Mouse (Mus musculus) heart, embryonic 14.5 days (tissue): Measurements from ENCODE around the gene Pdcd4. TPM values are rescaled to one million over a fixed set of nuclear protein-coding genes. Genes with fewer than 3 reads are reported as not detected.
"Not testable (repeated sequence)": the region's sequence is repeated elsewhere in the genome, so short reads cannot be mapped to it uniquely, and the experiment has no call there.

ENCODE experiments used
- ATAC-seq: fragments of 200-750 bp; cut with Nextera tagmentation; 2 replicates; pipeline ENCODE4 v1.8.0; 2017; ENCODE audit warnings: low read depth, moderate TSS enrichment; ENCODE audit not compliant: insufficient number of reproducible peaks, insufficient read depth, low FRiP score
- H3K27ac ChIP-seq, 2 experiments: fragments of 200-500 bp in 1 of 2; fragments of 300-500 bp in 1 of 2; sonication (generic) in 1 of 2; replicated peaks in 1 of 2; 2 replicates each; pipeline ENCODE4 v1.5.1; 2012 to 2014; ENCODE audit warnings: low read depth in 2 of 2, low read length in 2 of 2, control low read depth in 1 of 2, mild to moderate bottlenecking in 1 of 2, mixed read lengths in 1 of 2; ENCODE audit not compliant: control insufficient read depth in 1 of 2, insufficient read depth in 1 of 2
- H3K27me3 ChIP-seq: fragments of 300-500 bp; sonication (generic); 2 replicates; pipeline ENCODE4 v1.6.1; 2014; ENCODE audit warnings: mild to moderate bottlenecking, low read length, control low read depth; ENCODE audit not compliant: control insufficient read depth, insufficient read depth
- H3K36me3 ChIP-seq: fragments of 300-500 bp; sonication (generic); 2 replicates; pipeline ENCODE4 v1.6.1; 2014; ENCODE audit warnings: mild to moderate bottlenecking, control low read depth, low read length, mixed read lengths; ENCODE audit not compliant: control insufficient read depth, insufficient read depth
- H3K4me1 ChIP-seq, 2 experiments: fragments of 200-500 bp in 1 of 2; fragments of 300-500 bp in 1 of 2; sonication (generic) in 1 of 2; 2 replicates each; pipeline ENCODE4 v1.6.1; 2012 to 2014; ENCODE audit warnings: low read length in 2 of 2, control low read depth in 1 of 2, mixed read lengths in 1 of 2; ENCODE audit not compliant: control insufficient read depth in 2 of 2, insufficient read depth in 2 of 2
- H3K4me2 ChIP-seq: fragments of 300-500 bp; sonication (generic); 2 replicates; pipeline ENCODE4 v1.6.1; 2014; ENCODE audit warnings: mild to moderate bottlenecking, low read length
- H3K4me3 ChIP-seq, 2 experiments: fragments of 200-500 bp in 1 of 2; fragments of 300-500 bp in 1 of 2; sonication (generic) in 1 of 2; 2 replicates each; pipeline ENCODE4 v1.5.1; 2012 to 2014; ENCODE audit warnings: low read length in 2 of 2, mild to moderate bottlenecking in 2 of 2, control low read depth in 1 of 2, low read depth in 1 of 2, moderate library complexity in 1 of 2; ENCODE audit not compliant: control insufficient read depth in 1 of 2, insufficient read depth in 1 of 2
- H3K9ac ChIP-seq: fragments of 300-500 bp; sonication (generic); 2 replicates; pipeline ENCODE4 v1.6.1; 2014; ENCODE audit warnings: mild to moderate bottlenecking, low read length
- H3K9me3 ChIP-seq: fragments of 300-500 bp; sonication (generic); 2 replicates; pipeline ENCODE4 v1.6.1; 2016; ENCODE audit warnings: low read length, control low read depth; ENCODE audit not compliant: control insufficient read depth
- WGBS: fragments of 180-500 bp; shearing (Covaris S2); extraction: QIAGEN DNeasy Blood & Tissue Kit; methylation state at CpG from one replicate; pipeline ENCODE4 v1.1.7; 2014; 5-methylcytosine and 5-hydroxymethylcytosine counted together
- polyA plus RNA-seq: library from polyadenylated mRNA; unstranded; fragments of >200 nt; fragmentation: Nextera tagmentation; extraction: Ambion mirVana; gene quantifications from 2 replicates; pipeline ENCODE4 v1.2.1, GENCODE M21; 2014

The Pdcd4 gene
- polyA plus RNA-seq, 1 experiment from 2014 or later: 45.6 TPM

- Histone ChIP-seq H3K27ac (no peak overlapping the region), H3K4me2 (no peak overlapping the region), H3K9me3 (no peaks in the 10 kb centered on the region), H3K36me3 (peaks cover 87% of the 10 kb centered on the region), H3K4me3 (no peak overlapping the region), H3K27me3 (no peaks in the 10 kb centered on the region), H3K4me1 (no peaks in the 10 kb centered on the region), H3K9ac (no peak overlapping the region)
- ATAC-seq: no peak
- 88% methylated on average over 4 of the region's 4 CpGs for WGBS
These were observed 22.9 kb downstream of the Pdcd4 start for GRCm38 (mm10) chr19:53914950-53915349.

- Histone ChIP-seq H3K36me3 (peaks cover 83% of the 10 kb centered on the region), H3K27ac (no peak overlapping the region), H3K4me2 (no peak overlapping the region), H3K4me3 (no peak overlapping the region), H3K9me3 (no peaks in the 10 kb centered on the region), H3K4me1 (no peaks in the 10 kb centered on the region), H3K27me3 (no peaks in the 10 kb centered on the region), H3K9ac (no peak overlapping the region)
- WGBS: 89% methylated on average over 10 of the region's 10 CpGs
- ATAC-seq: no peak
These were observed 27.5 kb downstream of the Pdcd4 start for GRCm38 (mm10) chr19:53919541-53919940.

GRCm38 (mm10) chr19:53921996-53922395, 30.0 kb downstream of the Pdcd4 start:
- not testable (repeated sequence) for H3K4me3 ChIP-seq, H3K9ac ChIP-seq, H3K4me2 ChIP-seq, H3K27ac ChIP-seq, H3K9me3 ChIP-seq, H3K27me3 ChIP-seq, H3K4me1 ChIP-seq, ATAC-seq
- peaks cover 80% of the 10 kb centered on the region for H3K36me3 ChIP-seq
- WGBS: 81% methylated on average over 3 of the region's 3 CpGs

GRCm38 (mm10) chr19:53925338-53925751, 33.3 kb downstream of the Pdcd4 start:
- H3K36me3 ChIP-seq: peaks cover 77% of the 10 kb centered on the region
- H3K4me1 ChIP-seq: no peaks in the 10 kb centered on the region
- H3K9me3 ChIP-seq: no peaks in the 10 kb centered on the region
- WGBS: 89% methylated on average over 2 of the region's 2 CpGs
- no peak overlapping the region for H3K27ac ChIP-seq
- H3K9ac ChIP-seq: no peak overlapping the region
- H3K27me3 ChIP-seq: no peaks in the 10 kb centered on the region
- no peak overlapping the region for H3K4me3 ChIP-seq
- no peak for ATAC-seq
- no peak overlapping the region for H3K4me2 ChIP-seq

- Histone ChIP-seq H3K27me3 (no peaks in the 10 kb centered on the region), H3K9me3 (no peaks in the 10 kb centered on the region), H3K4me1 (no peaks in the 10 kb centered on the region), H3K27ac (no peak overlapping the region), H3K4me2 (no peak overlapping the region), H3K4me3 (no peak overlapping the region), H3K36me3 (peaks cover 78% of the 10 kb centered on the region), H3K9ac (no peak overlapping the region)
- WGBS: 81% methylated on average over 1 of the region's 1 CpGs
- ATAC-seq: no peak
These were observed 34.7 kb downstream of the Pdcd4 start for GRCm38 (mm10) chr19:53926705-53927104.

GRCm38 (mm10) chr19:53929218-53929617, 37.2 kb downstream of the Pdcd4 start:
- H3K36me3 ChIP-seq: peaks cover 70% of the 10 kb centered on the region

GRCm38 (mm10) chr19:53933050-53933449, 41.0 kb downstream of the Pdcd4 start:
- no peaks in the 10 kb centered on the region for H3K9me3 ChIP-seq
- no peak overlapping the region for H3K27ac ChIP-seq
- no peak for ATAC-seq
- peaks cover 59% of the 10 kb centered on the region for H3K36me3 ChIP-seq
- H3K4me2 ChIP-seq: no peak overlapping the region
- H3K4me1 ChIP-seq: no peaks in the 10 kb centered on the region
- no peak overlapping the region for H3K9ac ChIP-seq
- no peak overlapping the region for H3K4me3 ChIP-seq
- H3K27me3 ChIP-seq: no peaks in the 10 kb centered on the region

More at GRCm38 (mm10) chr19:53929218-53929617, 37.2 kb downstream of the Pdcd4 start:
- H3K9ac ChIP-seq: no peak overlapping the region
- no peak overlapping the region for H3K27ac ChIP-seq
- no peak overlapping the region for H3K4me2 ChIP-seq
- WGBS: 86% methylated on average over 3 of the region's 3 CpGs
- ATAC-seq: no peak
- no peaks in the 10 kb centered on the region for H3K4me1 ChIP-seq
- no peak overlapping the region for H3K4me3 ChIP-seq
- no peaks in the 10 kb centered on the region for H3K27me3 ChIP-seq
- H3K9me3 ChIP-seq: no peaks in the 10 kb centered on the region

- Histone ChIP-seq H3K4me3 (no peak overlapping the region), H3K4me2 (no peak overlapping the region), H3K9ac (no peak overlapping the region), H3K27ac (no peak overlapping the region; a peak in 1 of 4 replicates), H3K36me3 (peaks cover 58% of the 10 kb centered on the region), H3K27me3 (no peaks in the 10 kb centered on the region), H3K9me3 (no peaks in the 10 kb centered on the region), H3K4me1 (no peaks in the 10 kb centered on the region)
- no peak for ATAC-seq
These were observed 42.0 kb downstream of the Pdcd4 start for GRCm38 (mm10) chr19:53934046-53934445.
